Mouse (Mus musculus) midbrain, embryonic 12.5 days (tissue): ENCODE results near the gene Scrn2. TPM values are rescaled to one million over a fixed set of nuclear protein-coding genes. Genes with fewer than 3 reads are reported as not detected.

Experiments
- microRNA-seq: library from miRNA; unstranded; fragments of <30 nt; microRNA quantifications from one replicate; pipeline ENCODE4, GENCODE M21; 2017
- polyA plus RNA-seq: library from polyadenylated mRNA; unstranded; fragments of >200 nt; fragmentation: Nextera tagmentation; extraction: Ambion mirVana; gene quantifications from 2 replicates; pipeline ENCODE4 v1.2.1, GENCODE M21; 2016

Gene Scrn2
- polyA plus RNA-seq, 1 experiment from 2014 or later: 24.2 TPM

Small RNAs within 50 kb of the gene (microRNA-seq; reads per million reads assigned to microRNA genes)
- gene Mir8103: 1.4 reads per million

Other genes starting within 250 kb of the Scrn2 start
- gene Cbx1, start 240.8 kb upstream of the Scrn2 start, polyA plus RNA-seq: 156 and 166 TPM in 2 replicates
- gene Nfe2l1, start 200.0 kb upstream of the Scrn2 start, polyA plus RNA-seq: 80.9 and 81.1 TPM in 2 replicates
- gene Copz2, start 180.1 kb upstream of the Scrn2 start, polyA plus RNA-seq: 36.1 and 43.0 TPM in 2 replicates
- gene Cdk5rap3, start 113.4 kb upstream of the Scrn2 start, polyA plus RNA-seq: 107 and 116 TPM in 2 replicates
- 0.55 and 0.68 TPM in 2 replicates for gene Prr15l, start 101.8 kb upstream of the Scrn2 start, polyA plus RNA-seq
- gene Pnpo, start 86.0 kb upstream of the Scrn2 start, polyA plus RNA-seq: 14.6 and 16.4 TPM in 2 replicates
- gene Sp2, start 47.0 kb upstream of the Scrn2 start, polyA plus RNA-seq: 23.4 and 25.9 TPM in 2 replicates
- 0.26 and 0.63 TPM in 2 replicates for gene Sp6, start 16.5 kb upstream of the Scrn2 start, polyA plus RNA-seq
- 2.4 and 3.3 TPM in 2 replicates for gene Lrrc46, start 11.5 kb downstream of the Scrn2 start, polyA plus RNA-seq
- gene Mrpl10, start 11.6 kb downstream of the Scrn2 start, polyA plus RNA-seq: 63.4 and 64.4 TPM in 2 replicates
- 8.5 and 10.8 TPM in 2 replicates for gene Osbpl7, start 20.7 kb downstream of the Scrn2 start, polyA plus RNA-seq
- 0.23 and 0.24 TPM in 2 replicates for gene Tbx21, start 85.4 kb downstream of the Scrn2 start, polyA plus RNA-seq
- gene Tbkbp1, start 121.6 kb downstream of the Scrn2 start, polyA plus RNA-seq: 6.7 and 8.9 TPM in 2 replicates
- gene Kpnb1, start 157.9 kb downstream of the Scrn2 start, polyA plus RNA-seq: 68.2 and 68.6 TPM in 2 replicates